Mouse (Mus musculus) stomach, postnatal 0 days (tissue): ENCODE measurements at regions not wholly inside any gene's neighbourhood (a gene's known extent, or its start where the extent isn't known, plus 50 kb on each side); places are given as distances from the start of the nearest gene placed in this dataset.

ENCODE experiments used
- CTCF ChIP-seq: IDR thresholded peaks from 2 replicates; pipeline ENCODE4 v1.5.1; 2016; ENCODE audit warnings: antibody characterized with exemption, low read depth, mild to moderate bottlenecking, moderate library complexity
- EP300 ChIP-seq: optimal IDR thresholded peaks from 2 replicates; pipeline ENCODE3; 2016; ENCODE audit warnings: antibody characterized with exemption

- TF ChIP-seq CTCF (no peak), EP300 (no peak)
Observed at GRCm38 (mm10) chr10:46333231-46333630, 755.6 kb downstream of the Hace1 start.
